Mouse (Mus musculus): ENCODE data around the gene Rps17. TPM values are rescaled to one million over a fixed set of nuclear protein-coding genes. Genes with fewer than 3 reads are reported as not detected.

Rps17 gene
- total RNA-seq, 2 experiments from 2014 or later, result 680 to 878 TPM

Other genes starting within 250 kb of the Rps17 start
- gene Slc28a1, start 230.5 kb downstream of the Rps17 start, total RNA-seq (2015; ENCODE audit: low replicate concordance), result not detected in 2 replicates
- gene Slc28a1, start 230.5 kb downstream of the Rps17 start, total RNA-seq (2017; ENCODE audit: low replicate concordance), result not detected in 2 replicates
- 1.8 and 32.3 TPM in 2 replicates for gene Pde8a, start 131.7 kb downstream of the Rps17 start, total RNA-seq (2015; ENCODE audit: low replicate concordance)
- gene Pde8a, start 131.7 kb downstream of the Rps17 start, total RNA-seq (2017; ENCODE audit: low replicate concordance), result 2.3 TPM in 1 of 2 replicates, not detected in the other
- 1.4 TPM in 1 of 2 replicates, not detected in the other for gene Cpeb1, start 110.2 kb upstream of the Rps17 start, total RNA-seq (2015; ENCODE audit: low replicate concordance)
- gene Cpeb1, start 110.2 kb upstream of the Rps17 start, total RNA-seq (2017; ENCODE audit: low replicate concordance), result not detected in 2 replicates
- not detected in 2 replicates for gene Ap3b2, start 148.7 kb upstream of the Rps17 start, total RNA-seq (2015; ENCODE audit: low replicate concordance)
- gene Ap3b2, start 148.7 kb upstream of the Rps17 start, total RNA-seq (2017; ENCODE audit: low replicate concordance), result not detected in 2 replicates
- gene BC048679, start 153.0 kb upstream of the Rps17 start, total RNA-seq (2015; ENCODE audit: low replicate concordance), result not detected in 2 replicates
- not detected in 2 replicates for gene BC048679, start 153.0 kb upstream of the Rps17 start, total RNA-seq (2017; ENCODE audit: low replicate concordance)
- 0.84 and 1.1 TPM in 2 replicates for gene Fsd2, start 221.7 kb upstream of the Rps17 start, total RNA-seq (2015; ENCODE audit: low replicate concordance)
- 0.51 TPM in 1 of 2 replicates, not detected in the other for gene Fsd2, start 221.7 kb upstream of the Rps17 start, total RNA-seq (2017; ENCODE audit: low replicate concordance)
- 9.7 and 12.2 TPM in 2 replicates for gene Whamm, start 226.0 kb upstream of the Rps17 start, total RNA-seq (2015; ENCODE audit: low replicate concordance)
- 13.3 and 16.6 TPM in 2 replicates for gene Whamm, start 226.0 kb upstream of the Rps17 start, total RNA-seq (2017; ENCODE audit: low replicate concordance)